Mouse (Mus musculus) neutrophil, adult 5-6 weeks (primary cell): ENCODE data around the gene Syce2. TPM values are rescaled to one million over a fixed set of nuclear protein-coding genes. Genes with fewer than 3 reads are reported as not detected.

Source experiments
- ATAC-seq: fragments of 151-379, 151-347 bp; 2 replicates; pipeline ENCODE4 v1.8.0; 2017; ENCODE audit warnings: mild to moderate bottlenecking, moderate TSS enrichment; ENCODE audit not compliant: insufficient number of reproducible peaks, poor library complexity, low FRiP score, severe bottlenecking; ENCODE audit errors: extremely low read depth
- total RNA-seq: library from RNA; stranded (forward); fragments of 200-1000 nt; gene quantifications from 2 replicates; pipeline ENCODE4 v1.2.3, GENCODE M21; 2017

Syce2 gene
- total RNA-seq, 1 experiment from 2014 or later, result 4.4 TPM

DNA sequence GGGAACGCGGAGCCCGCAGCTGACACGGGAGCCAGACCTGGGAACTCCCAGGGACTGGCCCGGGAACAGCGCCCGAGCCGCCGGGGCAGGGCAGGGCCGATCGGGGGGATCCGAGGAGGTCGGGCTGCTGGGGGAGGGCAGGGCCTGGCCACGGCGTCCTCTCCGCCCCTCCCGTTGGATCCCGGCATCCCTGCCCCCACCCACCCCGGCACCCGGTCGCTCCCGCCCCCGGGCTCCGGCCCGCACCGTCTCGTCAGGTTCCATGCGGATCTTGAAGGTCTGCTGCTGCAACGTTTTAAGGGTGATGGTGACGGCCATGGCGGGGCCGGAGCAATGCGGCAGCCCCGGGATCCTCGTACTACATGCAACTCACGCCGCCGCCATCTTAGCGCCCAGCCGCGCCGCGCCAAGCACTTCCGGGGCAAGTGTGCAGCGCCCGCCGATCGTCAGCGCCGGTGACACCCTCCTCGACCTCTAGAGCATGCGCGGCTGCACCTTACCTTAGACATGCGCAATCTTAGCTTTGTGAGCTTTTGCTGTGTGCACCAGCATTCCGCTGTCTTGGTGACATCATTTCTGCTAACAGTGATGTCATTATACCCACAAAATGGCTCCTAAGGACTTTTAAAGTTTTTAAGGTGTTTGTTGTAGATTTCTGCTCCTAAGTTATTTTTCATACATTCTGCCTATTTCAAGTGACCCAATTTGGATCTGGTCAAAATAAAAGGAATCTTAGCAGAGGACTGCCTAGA is 31.5 kb upstream of the Syce2 start, which contains the start of gene Rad23a:
Gene Rad23a, minus strand, starts transcription at position 418 of the 752 bp plus-strand sequence.
- ATAC-seq, result peak; percentile 95

- ATAC-seq, result no peak
These were observed 30.4 kb upstream of the Syce2 start for GRCm38 (mm10) chr8:84841514-84841913.

DNA sequence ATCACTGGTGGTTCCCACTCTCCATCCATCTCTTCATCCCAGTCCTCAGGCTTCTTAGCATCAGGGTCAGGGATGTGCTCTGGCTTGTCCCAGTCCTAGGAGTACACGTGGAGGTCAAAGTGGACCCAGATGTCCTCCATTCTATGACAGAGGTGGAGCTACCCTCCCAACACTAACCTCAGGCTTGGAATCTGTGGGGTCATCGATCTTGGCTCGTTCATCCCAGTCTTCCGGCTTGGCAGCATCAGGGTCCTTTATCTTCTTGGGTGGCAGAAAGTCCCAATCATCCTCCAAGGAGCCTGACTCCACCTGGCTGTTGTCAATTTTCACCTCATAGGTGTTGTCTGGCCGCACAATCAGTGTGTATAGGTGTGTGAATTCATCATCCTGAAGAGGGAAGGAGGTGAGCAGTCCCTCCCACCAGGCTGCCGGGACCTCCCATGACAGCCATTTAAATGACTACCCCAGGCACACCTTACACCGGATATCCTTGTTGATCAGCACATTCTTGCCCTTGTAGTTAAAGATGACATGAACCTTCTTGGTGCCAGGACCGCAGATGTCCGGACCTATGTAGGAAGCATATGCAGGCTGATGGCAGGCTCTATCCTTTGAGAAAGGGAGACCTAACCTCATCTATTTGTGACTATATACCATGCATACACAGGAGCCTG is 27.4 kb upstream of the Syce2 start:
- ATAC-seq, result no peak

- no peak for ATAC-seq
These were observed 26.4 kb upstream of the Syce2 start for GRCm38 (mm10) chr8:84845355-84846093.

GRCm38 (mm10) chr8:84846094-84846721 is 25.7 kb upstream of the Syce2 start:
- ATAC-seq, result no peak

GRCm38 (mm10) chr8:84846722-84847572 is 25.0 kb upstream of the Syce2 start, which contains the start of gene Calr:
Calr (minus strand) TSS chr8:84846934.
- ATAC-seq, result peak; percentile 95

- ATAC-seq, result no peak
These were observed 24.1 kb upstream of the Syce2 start for GRCm38 (mm10) chr8:84847684-84848435.

DNA sequence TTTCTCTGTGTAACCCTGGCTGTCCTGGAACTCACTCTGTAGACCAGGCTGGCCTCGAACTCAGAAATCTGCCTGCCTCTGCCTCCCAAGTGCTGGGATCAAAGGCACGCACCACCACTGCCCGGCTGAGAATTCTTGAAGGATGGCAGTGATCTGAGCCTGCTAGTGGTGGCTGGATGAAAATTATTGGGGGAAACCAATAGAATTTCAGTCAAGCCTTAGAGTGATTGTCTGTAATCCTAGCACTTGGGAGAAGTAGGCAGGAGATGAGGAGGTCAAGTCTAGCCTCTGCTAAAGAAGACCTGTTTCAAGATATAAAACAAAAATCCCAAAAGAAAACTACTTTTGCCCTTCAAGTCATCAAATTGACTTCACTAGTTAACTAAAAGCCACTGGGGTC is 15.5 kb upstream of the Syce2 start:
- ATAC-seq, result no peak

- peak; percentile 99 for ATAC-seq
These were observed 15.0 kb upstream of the Syce2 start, which contains the start of gene Farsa for GRCm38 (mm10) chr8:84856864-84857441. Farsa (plus strand) TSS chr8:84856989.

GRCm38 (mm10) chr8:84872309-84872965 is 526 bp downstream of the Syce2 start:
- peak; percentile 11; the same call in 1 of the 2 replicates for ATAC-seq

DNA sequence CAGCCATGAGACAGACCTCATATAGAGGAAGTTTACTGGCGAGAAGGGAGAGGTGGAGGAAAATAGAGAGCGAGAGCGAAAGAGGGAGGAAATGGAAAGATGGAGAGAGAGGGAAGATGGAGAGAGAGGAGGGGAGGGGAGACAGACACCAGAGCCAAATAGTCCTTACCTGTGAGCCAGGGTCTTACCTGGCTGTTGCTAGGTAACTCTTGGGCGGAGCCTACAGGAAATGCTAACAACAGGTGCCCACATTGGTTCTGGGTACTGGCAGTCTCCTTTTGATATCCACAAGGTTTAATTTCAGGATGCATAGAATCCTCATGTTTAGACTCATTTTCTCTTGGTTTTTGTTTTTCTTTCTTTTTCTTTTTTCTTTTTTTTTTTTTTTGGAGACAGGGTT is 1.1 kb downstream of the Syce2 start:
- ATAC-seq, result no peak

- ATAC-seq, result no peak
These were observed 2.4 kb downstream of the Syce2 start for GRCm38 (mm10) chr8:84874339-84874738.

DNA sequence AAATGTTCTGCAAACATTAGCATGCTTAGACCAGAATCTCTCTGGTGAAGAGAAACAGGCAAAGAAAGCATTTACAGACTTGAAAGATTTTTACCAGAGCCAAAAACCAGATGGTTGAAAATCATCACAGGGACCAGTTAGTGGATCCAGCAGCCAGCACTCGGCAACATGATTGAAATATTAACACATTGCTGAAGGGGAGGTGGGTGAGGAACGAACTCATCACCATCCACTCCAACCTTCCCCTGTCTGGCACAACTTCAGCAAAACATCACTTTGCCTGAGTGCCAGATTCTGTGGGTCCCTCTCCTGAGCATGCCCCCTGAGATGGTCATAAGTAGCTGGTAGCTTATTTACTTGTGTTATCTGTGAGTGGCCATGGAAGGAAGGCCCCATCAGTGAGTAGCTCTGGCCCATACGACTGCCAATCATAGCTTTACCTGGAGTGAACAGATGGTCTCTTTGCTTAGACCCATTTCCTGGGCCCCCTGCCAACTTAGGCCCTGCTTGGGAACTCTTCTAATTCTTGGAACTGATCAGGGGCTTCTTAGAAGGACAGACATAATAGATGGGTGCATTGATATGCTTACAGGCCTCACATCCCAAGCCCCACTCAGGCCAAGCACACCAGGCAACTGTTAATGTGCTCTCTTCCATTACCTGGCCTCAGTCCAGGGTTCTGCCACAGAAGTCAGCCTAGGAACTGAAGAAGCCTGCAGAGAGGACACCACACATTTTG is 5.6 kb downstream of the Syce2 start:
- no peak for ATAC-seq

DNA sequence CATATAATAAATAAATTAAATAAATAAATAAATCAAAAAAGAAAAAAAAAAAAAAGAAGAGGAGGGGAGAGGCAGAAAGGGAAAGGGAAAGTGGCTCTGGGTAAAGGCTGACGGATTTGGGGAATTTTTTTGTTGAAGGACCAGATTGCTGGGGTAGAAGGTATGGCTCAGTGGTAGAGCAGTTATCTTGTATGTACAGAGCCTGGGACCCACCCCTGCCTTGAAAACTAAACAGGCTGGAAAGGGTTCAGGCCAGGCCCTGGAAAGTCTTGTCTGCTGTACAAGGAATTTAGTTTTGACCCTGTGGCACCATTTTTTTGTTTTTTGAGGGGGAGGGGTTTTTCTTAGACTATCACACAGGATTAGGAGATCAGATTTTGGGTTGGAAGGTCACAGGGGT is 7.0 kb downstream of the Syce2 start:
- no peak for ATAC-seq

GRCm38 (mm10) chr8:84884728-84885127 is 12.8 kb downstream of the Syce2 start:
- ATAC-seq, result no peak

- no peak for ATAC-seq
These were observed 16.4 kb downstream of the Syce2 start for GRCm38 (mm10) chr8:84888280-84888679.
